Mouse (Mus musculus) heart, postnatal 10 days (tissue): Measurements from ENCODE around the gene Fign. TPM values are rescaled to one million over a fixed set of nuclear protein-coding genes. Genes with fewer than 3 reads are reported as not detected.

Experiments
- DNase-seq, 2 experiments: peaks; one replicate each; pipeline ENCODE4 v3.0.0; 2021
- intact Hi-C: fragments of 180-260 bp; cut with DNase I; formaldehyde crosslinking; loops from one replicate; pipeline ENCODE4 v1.15.1; 2025
- total RNA-seq, 2 experiments: library from RNA; stranded (reverse); gene quantifications; 2 replicates each; pipeline ENCODE4 v1.2.3; 2021

Gene Fign
- total RNA-seq, 2 experiments from 2014 or later = 7.9 to 12.4 TPM

- peak; percentile 54 to 61 for DNase-seq
- intact Hi-C loops = loop anchor here (2.0 to 10.0 kb wide), 3 partner anchors 27 to 235 kb away; no protein-coding TSS in a partner anchor
Measured at GRCm38 (mm10) chr2:64069950-64070695, 27.7 kb downstream of the Fign start.

- no peak for DNase-seq
- intact Hi-C loops = loop anchor here (5.0 kb wide), 1 partner anchor 83 kb away; no protein-coding TSS in a partner anchor
Measured at GRCm38 (mm10) chr2:64065511-64065910, 32.3 kb downstream of the Fign start.

GRCm38 (mm10) chr2:64059477-64059876, 38.4 kb downstream of the Fign start:
- DNase-seq = no peak
- intact Hi-C loops = no loop called here

- no peak for DNase-seq
- intact Hi-C loops = no loop called here
Measured at GRCm38 (mm10) chr2:64048142-64048541, 49.7 kb downstream of the Fign start.

GRCm38 (mm10) chr2:64043099-64043498, 54.7 kb downstream of the Fign start:
- DNase-seq = peak; percentile 40 to 58

GRCm38 (mm10) chr2:64035393-64035792, 62.4 kb downstream of the Fign start:
- intact Hi-C loops = no loop called here
- DNase-seq = no peak

More at GRCm38 (mm10) chr2:64043099-64043498, 54.7 kb downstream of the Fign start:
- intact Hi-C loops = no loop called here

- intact Hi-C loops = no loop called here
- DNase-seq = no peak
Measured at GRCm38 (mm10) chr2:64033871-64034270, 64.0 kb downstream of the Fign start.

- no peak for DNase-seq
- intact Hi-C loops = no loop called here
Measured at GRCm38 (mm10) chr2:64025961-64026360, 71.9 kb downstream of the Fign start.

GRCm38 (mm10) chr2:63994304-63995023, 103.4 kb downstream of the Fign start:
- no peak for DNase-seq
- intact Hi-C loops = no loop called here

- DNase-seq = no peak
- intact Hi-C loops = loop anchor here (10.0 kb wide), 1 partner anchor 281 kb away; no protein-coding TSS in a partner anchor
Measured at GRCm38 (mm10) chr2:63985426-63985825, 112.4 kb downstream of the Fign start.

GRCm38 (mm10) chr2:63982351-63982751, 115.5 kb downstream of the Fign start:
- intact Hi-C loops = loop anchor here (5.0 to 10.0 kb wide), 3 partner anchors 85 to 278 kb away; partner anchors contain the start of gene Fign
- DNase-seq = peak; percentile 74 to 75

GRCm38 (mm10) chr2:63981449-63981848, 116.4 kb downstream of the Fign start:
- intact Hi-C loops = loop anchor here (5.0 to 10.0 kb wide), 3 partner anchors 86 to 277 kb away; partner anchors contain the start of gene Fign

GRCm38 (mm10) chr2:63969633-63970032, 128.2 kb downstream of the Fign start:
- no peak for DNase-seq
- intact Hi-C loops = no loop called here

More at GRCm38 (mm10) chr2:63981449-63981848, 116.4 kb downstream of the Fign start:
- DNase-seq = peak; percentile 16 to 18

- intact Hi-C loops = no loop called here
Measured at GRCm38 (mm10) chr2:63931041-63931440, 166.8 kb downstream of the Fign start.

GRCm38 (mm10) chr2:63926481-63927097, 171.2 kb downstream of the Fign start:
- no peak for DNase-seq
- intact Hi-C loops = no loop called here

More at GRCm38 (mm10) chr2:63931041-63931440, 166.8 kb downstream of the Fign start:
- DNase-seq = no peak

GRCm38 (mm10) chr2:63925721-63926235, 172.1 kb downstream of the Fign start:
- intact Hi-C loops = no loop called here
- peak; percentile 4 to 6 for DNase-seq
